Mouse (Mus musculus) hindbrain, postnatal 0 days (tissue): ENCODE data around the gene Vmn1r174. TPM values are rescaled to one million over a fixed set of nuclear protein-coding genes. Genes with fewer than 3 reads are reported as not detected.
"Not testable (repeated sequence)": the region's sequence is repeated elsewhere in the genome, so short reads cannot be mapped to it uniquely, and the experiment has no call there.

Experiments used
- ATAC-seq: fragments of 200-750 bp; cut with Nextera tagmentation; 2 replicates; pipeline ENCODE4 v1.8.0; 2017; ENCODE audit warnings: mild to moderate bottlenecking, moderate TSS enrichment, moderate library complexity
- DNase-seq: peaks from one replicate; pipeline ENCODE4 v3.0.0-alpha.2; 2015; ENCODE audit warnings: low spot score
- H3K27ac ChIP-seq: fragments of 300-500 bp; sonication (generic); 2 replicates; pipeline ENCODE4 v1.5.1; 2014; ENCODE audit warnings: mild to moderate bottlenecking
- H3K27me3 ChIP-seq: fragments of 300-500 bp; sonication (generic); 2 replicates; pipeline ENCODE4 v1.6.1; 2014; ENCODE audit warnings: low read length, mixed read lengths; ENCODE audit not compliant: insufficient read depth
- H3K36me3 ChIP-seq: fragments of 300-500 bp; sonication (generic); 2 replicates; pipeline ENCODE4 v1.6.1; 2014; ENCODE audit warnings: low read length, mixed read lengths; ENCODE audit not compliant: insufficient read depth
- H3K4me1 ChIP-seq: fragments of 300-500 bp; sonication (generic); 2 replicates; pipeline ENCODE4 v1.6.1; 2014; ENCODE audit warnings: antibody characterized with exemption, low read length, mixed read lengths; ENCODE audit not compliant: insufficient read depth
- H3K4me2 ChIP-seq: fragments of 300-500 bp; sonication (generic); 2 replicates; pipeline ENCODE4 v1.6.1; 2014; ENCODE audit warnings: low read depth, mild to moderate bottlenecking, low read length, moderate library complexity, mixed read lengths
- H3K4me3 ChIP-seq: fragments of 300-500 bp; sonication (generic); 2 replicates; pipeline ENCODE4 v1.5.1; 2014; ENCODE audit warnings: low read length
- H3K9ac ChIP-seq: fragments of 300-500 bp; sonication (generic); replicated peaks from 2 replicates; pipeline ENCODE4 v1.6.1; 2014; ENCODE audit warnings: mild to moderate bottlenecking, low read length, moderate library complexity, mixed read lengths
- H3K9me3 ChIP-seq: fragments of 300-500 bp; sonication (generic); 2 replicates; pipeline ENCODE4 v1.6.1; 2016; ENCODE audit warnings: low read length, mixed read lengths
- CTCF ChIP-seq: IDR thresholded peaks from 2 replicates; pipeline ENCODE4 v1.5.1; 2016; ENCODE audit warnings: antibody characterized with exemption, control low read depth, low read depth
- WGBS: fragments of 180-500 bp; shearing (Covaris S2); extraction: QIAGEN DNeasy Blood & Tissue Kit; methylation state at CpG from one replicate; pipeline ENCODE4 v1.1.7; 2014; 5-methylcytosine and 5-hydroxymethylcytosine counted together
- polyA plus RNA-seq: library from polyadenylated mRNA; unstranded; fragments of >200 nt; fragmentation: Nextera tagmentation; extraction: Ambion mirVana; gene quantifications from 2 replicates; pipeline ENCODE4 v1.2.1, GENCODE M21; 2015
- total RNA-seq: library from RNA; depleted of rRNA; stranded (reverse); fragments of >200 nt; gene quantifications from 2 replicates; pipeline ENCODE4 v1.2.3, GENCODE M21; 2014; rRNA removed

Vmn1r174 gene
- total RNA-seq = not detected in 2 replicates
- polyA plus RNA-seq = not detected in 2 replicates

DNA sequence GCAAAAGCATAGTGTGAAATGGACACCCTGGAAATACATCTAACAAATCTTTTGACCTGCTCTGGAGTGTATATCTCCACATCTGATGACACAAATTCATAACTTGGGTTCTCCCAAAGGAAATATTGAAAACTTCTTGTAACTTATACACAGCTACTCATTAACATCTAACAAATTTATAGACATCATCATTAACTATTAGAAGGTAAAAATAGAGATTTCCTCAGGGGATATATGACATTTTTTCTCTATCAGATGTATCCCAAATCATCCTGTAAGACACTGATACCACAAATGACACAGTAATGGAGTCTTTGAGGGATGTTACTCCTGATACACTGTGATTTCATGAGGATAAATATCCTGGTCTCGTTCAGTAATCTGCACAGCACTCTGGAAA lies at the start of gene Vmn1r174:
Vmn1r174 (plus strand) TSS at position 301 of the 400 bp plus-strand sequence.
- WGBS = 66% methylated on average over 1 of the region's 1 CpGs
- not testable (repeated sequence) for H3K27ac ChIP-seq

DNA sequence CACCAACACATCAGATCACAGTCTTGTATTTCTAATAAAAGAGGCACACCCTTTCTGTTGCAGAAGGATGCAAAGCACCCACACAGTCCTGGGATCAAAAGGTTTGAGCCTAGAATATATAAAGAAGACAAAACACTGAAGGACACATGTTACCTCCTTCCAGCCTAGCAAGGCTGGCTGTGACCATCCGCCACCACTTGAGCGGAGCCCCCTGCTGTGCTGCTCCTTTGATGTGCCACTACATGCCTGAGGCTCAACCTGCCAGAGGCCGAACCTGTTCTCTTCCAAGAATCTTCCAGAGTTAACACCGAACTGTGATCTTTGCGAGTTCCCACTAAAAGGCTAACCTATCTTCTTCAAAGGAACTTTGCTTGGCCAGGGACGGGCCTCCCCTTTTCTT lies 32.5 kb downstream of the Vmn1r174 start:
- Histone ChIP-seq H3K27me3 (no peaks in the 10 kb centered on the region), H3K9me3 (peaks cover 24% of the 10 kb centered on the region), H3K4me1 (no peaks in the 10 kb centered on the region), H3K36me3 (no peaks in the 10 kb centered on the region), H3K9ac (no peak overlapping the region), H3K4me2 (no peak overlapping the region), H3K4me3 (no peak overlapping the region), H3K27ac (no peak overlapping the region)
- no peak for ATAC-seq
- DNase-seq = no peak
- 86% methylated on average over 6 of the region's 6 CpGs for WGBS
- TF ChIP-seq CTCF = no peak

More for the DNA sequence above, at the start of gene Vmn1r174:
- not testable (repeated sequence) for DNase-seq, H3K4me1 ChIP-seq, H3K9ac ChIP-seq, H3K9me3 ChIP-seq, H3K36me3 ChIP-seq, ATAC-seq, H3K4me3 ChIP-seq, H3K4me2 ChIP-seq, H3K27me3 ChIP-seq

DNA sequence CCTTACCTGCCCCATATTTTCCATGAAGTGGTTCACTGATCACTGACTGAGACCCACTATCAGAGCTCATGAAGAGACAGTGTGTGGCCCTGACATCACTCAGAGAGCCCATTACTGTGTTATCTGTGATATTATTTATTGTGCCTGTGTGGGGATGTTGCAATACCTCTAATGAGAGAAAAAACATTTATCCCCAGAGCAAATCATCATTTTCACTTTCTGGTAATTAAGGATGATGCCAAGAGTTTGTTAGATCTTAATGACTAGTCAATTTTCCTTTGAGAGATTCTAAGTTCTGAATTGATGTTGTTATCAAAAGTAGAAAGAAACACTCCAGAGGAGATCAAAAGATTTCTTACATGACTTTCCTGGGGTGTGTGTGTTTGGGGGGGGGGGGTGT lies 58.5 kb downstream of the Vmn1r174 start, which contains the start of gene Vmn1r175:
Vmn1r175 (minus strand) TSS at position 101 of the 400 bp plus-strand sequence.
- not testable (repeated sequence) for H3K4me2 ChIP-seq, H3K4me3 ChIP-seq, H3K9ac ChIP-seq, H3K4me1 ChIP-seq, DNase-seq, H3K9me3 ChIP-seq, H3K27ac ChIP-seq, H3K36me3 ChIP-seq, H3K27me3 ChIP-seq, ATAC-seq

Other genes with a start within 250 kb of the Vmn1r174 start
- not detected in 2 replicates for gene Vmn1r167, start 245.1 kb upstream of the Vmn1r174 start, total RNA-seq
- gene Vmn1r167, start 245.1 kb upstream of the Vmn1r174 start, polyA plus RNA-seq = not detected in 2 replicates
- not detected in 2 replicates for gene Vmn1r168, start 212.5 kb upstream of the Vmn1r174 start, total RNA-seq
- not detected in 2 replicates for gene Vmn1r168, start 212.5 kb upstream of the Vmn1r174 start, polyA plus RNA-seq
- not detected in 2 replicates for gene Vmn1r169, start 176.7 kb upstream of the Vmn1r174 start, total RNA-seq
- gene Vmn1r169, start 176.7 kb upstream of the Vmn1r174 start, polyA plus RNA-seq = not detected in 2 replicates
- not detected in 2 replicates for gene Vmn1r170, start 146.1 kb upstream of the Vmn1r174 start, total RNA-seq
- not detected in 2 replicates for gene Vmn1r170, start 146.1 kb upstream of the Vmn1r174 start, polyA plus RNA-seq
- gene Vmn1r171, start 121.5 kb upstream of the Vmn1r174 start, total RNA-seq = not detected in 2 replicates
- gene Vmn1r171, start 121.5 kb upstream of the Vmn1r174 start, polyA plus RNA-seq = not detected in 2 replicates
- gene Vmn1r172, start 94.0 kb upstream of the Vmn1r174 start, total RNA-seq = not detected in 2 replicates
- gene Vmn1r172, start 94.0 kb upstream of the Vmn1r174 start, polyA plus RNA-seq = not detected in 2 replicates
- not detected in 2 replicates for gene Vmn1r173, start 51.6 kb upstream of the Vmn1r174 start, total RNA-seq
- not detected in 2 replicates for gene Vmn1r173, start 51.6 kb upstream of the Vmn1r174 start, polyA plus RNA-seq
- not detected in 2 replicates for gene Vmn1r175, start 58.4 kb downstream of the Vmn1r174 start, total RNA-seq
- not detected in 2 replicates for gene Vmn1r175, start 58.4 kb downstream of the Vmn1r174 start, polyA plus RNA-seq
- gene Vmn1r176, start 85.1 kb downstream of the Vmn1r174 start, total RNA-seq = not detected in 2 replicates
- not detected in 2 replicates for gene Vmn1r176, start 85.1 kb downstream of the Vmn1r174 start, polyA plus RNA-seq
- not detected in 2 replicates for gene Vmn1r177, start 114.2 kb downstream of the Vmn1r174 start, total RNA-seq
- gene Vmn1r177, start 114.2 kb downstream of the Vmn1r174 start, polyA plus RNA-seq = not detected in 2 replicates
- not detected in 2 replicates for gene Vmn1r178, start 139.7 kb downstream of the Vmn1r174 start, total RNA-seq
- not detected in 2 replicates for gene Vmn1r178, start 139.7 kb downstream of the Vmn1r174 start, polyA plus RNA-seq
- not detected in 2 replicates for gene Vmn1r179, start 174.7 kb downstream of the Vmn1r174 start, total RNA-seq
- gene Vmn1r179, start 174.7 kb downstream of the Vmn1r174 start, polyA plus RNA-seq = not detected in 2 replicates
- not detected in 2 replicates for gene Vmn1r180, start 198.4 kb downstream of the Vmn1r174 start, total RNA-seq
- not detected in 2 replicates for gene Vmn1r180, start 198.4 kb downstream of the Vmn1r174 start, polyA plus RNA-seq
- not detected in 2 replicates for gene Vmn1r181, start 222.3 kb downstream of the Vmn1r174 start, total RNA-seq
- gene Vmn1r181, start 222.3 kb downstream of the Vmn1r174 start, polyA plus RNA-seq = not detected in 2 replicates
- not detected in 2 replicates for gene V1rd19, start 249.4 kb downstream of the Vmn1r174 start, total RNA-seq
- gene V1rd19, start 249.4 kb downstream of the Vmn1r174 start, polyA plus RNA-seq = not detected in 2 replicates